Mouse (Mus musculus): ENCODE measurements around the gene Zc3h6.
A peak's percentile ranks its signal among the peaks of the same experiment; 100 is the strongest.

The Zc3h6 gene

GRCm38 (mm10) chr2:129035381-129035780, 68.2 kb downstream of the Zc3h6 start:
- DNase-seq (ENCODE audit: low read depth, low spot score), result no peak

GRCm38 (mm10) chr2:129038426-129038936, 71.3 kb downstream of the Zc3h6 start:
- no peak for DNase-seq (ENCODE audit: low read depth, low spot score)

- DNase-seq (ENCODE audit: low read depth, low spot score), result no peak
These were observed 71.9 kb downstream of the Zc3h6 start for GRCm38 (mm10) chr2:129038937-129039631.

GRCm38 (mm10) chr2:129040567-129040966, 73.4 kb downstream of the Zc3h6 start:
- DNase-seq (ENCODE audit: low read depth, low spot score), result no peak

GRCm38 (mm10) chr2:129046172-129046845, 79.1 kb downstream of the Zc3h6 start:
- DNase-seq (ENCODE audit: low read depth, low spot score), result no peak

GRCm38 (mm10) chr2:129046846-129047196, 79.6 kb downstream of the Zc3h6 start:
- DNase-seq (ENCODE audit: low read depth, low spot score), result peak; percentile 67

GRCm38 (mm10) chr2:129047811-129048210, 80.6 kb downstream of the Zc3h6 start, which contains the start of gene Vinac1:
Vinac1 (minus strand) TSS chr2:129048172.
- DNase-seq (ENCODE audit: low read depth, low spot score), result no peak

- DNase-seq (ENCODE audit: low read depth, low spot score), result no peak
These were observed 85.3 kb downstream of the Zc3h6 start for GRCm38 (mm10) chr2:129052451-129052983.

- no peak for DNase-seq (ENCODE audit: low read depth, low spot score)
These were observed 88.5 kb downstream of the Zc3h6 start for GRCm38 (mm10) chr2:129055741-129056140.

- DNase-seq (ENCODE audit: low read depth, low spot score), result peak; percentile 54
These were observed 89.4 kb downstream of the Zc3h6 start for GRCm38 (mm10) chr2:129056597-129056996.

GRCm38 (mm10) chr2:129057256-129057655, 90.1 kb downstream of the Zc3h6 start:
- no peak for DNase-seq (ENCODE audit: low read depth, low spot score)

GRCm38 (mm10) chr2:129057920-129058361, 90.7 kb downstream of the Zc3h6 start:
- DNase-seq (ENCODE audit: low read depth, low spot score), result peak; percentile 73

GRCm38 (mm10) chr2:129061456-129062059, 94.4 kb downstream of the Zc3h6 start:
- no peak for DNase-seq (ENCODE audit: low read depth, low spot score)

- peak; percentile 82 for DNase-seq (ENCODE audit: low read depth, low spot score)
These were observed 98.5 kb downstream of the Zc3h6 start, which contains the start of gene Ttl for GRCm38 (mm10) chr2:129065437-129066282. Ttl (plus strand) TSS chr2:129065942.

- DNase-seq (ENCODE audit: low read depth, low spot score), result no peak
These were observed 99.1 kb downstream of the Zc3h6 start for GRCm38 (mm10) chr2:129066326-129066725.
